Mouse (Mus musculus) retina, postnatal 7 days (tissue): Measurements from ENCODE around the gene Pgs1.

ENCODE experiments used
- DNase-seq: peaks from one replicate; pipeline ENCODE4 v3.0.0-alpha.2; 2012; ENCODE audit warnings: low read depth, low spot score

Gene Pgs1

DNA sequence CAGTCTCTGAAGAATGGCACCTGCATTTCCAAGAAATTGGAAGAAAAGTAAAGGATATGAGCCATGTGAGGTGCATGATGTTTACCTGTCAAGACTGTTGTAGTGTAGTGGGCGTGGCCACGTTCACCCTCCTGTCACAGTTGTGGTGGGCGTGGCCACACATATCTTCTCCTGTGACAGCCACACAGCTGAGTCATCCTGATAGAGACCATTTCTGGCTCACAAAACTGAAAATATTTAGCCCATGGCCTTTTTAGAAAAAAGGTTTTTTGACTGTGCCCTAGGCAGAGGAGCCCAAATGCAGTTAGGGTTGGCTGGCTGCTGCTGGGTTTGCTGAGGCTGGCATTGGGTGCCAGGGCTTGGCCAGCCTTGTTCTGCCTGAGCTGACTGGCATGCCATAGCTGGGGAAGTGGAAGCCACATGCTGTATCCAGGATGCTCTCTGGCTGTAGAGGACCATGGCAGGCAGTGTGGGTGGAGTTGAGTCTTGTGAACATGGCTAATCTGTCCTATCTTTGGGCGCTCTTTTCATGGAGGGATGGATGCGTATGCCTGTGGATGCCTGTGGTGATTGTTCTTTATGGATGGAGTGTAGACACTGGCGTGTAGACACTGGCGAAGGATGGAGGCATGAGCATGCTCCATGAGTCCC, 14.6 kb downstream of the Pgs1 start:
- no peak for DNase-seq

DNA sequence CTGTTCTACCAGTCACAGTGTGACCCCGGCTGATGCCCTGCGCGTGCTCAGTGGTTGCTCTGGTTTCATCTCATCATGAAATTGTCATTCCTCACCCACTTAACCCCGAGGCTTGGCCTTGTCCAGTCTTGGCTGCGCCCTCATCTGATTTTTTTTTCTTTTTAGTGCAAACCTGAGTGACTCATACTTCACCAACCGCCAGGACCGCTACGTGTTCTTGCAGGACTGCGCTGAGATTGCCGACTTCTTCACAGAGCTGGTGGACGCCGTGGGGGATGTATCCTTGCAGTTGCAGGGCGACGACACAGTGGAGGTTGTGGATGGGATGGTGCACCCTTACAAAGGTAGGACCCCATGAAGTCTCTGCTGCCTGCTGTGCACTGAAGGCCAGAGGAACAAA, 17.1 kb downstream of the Pgs1 start:
- no peak for DNase-seq

DNA sequence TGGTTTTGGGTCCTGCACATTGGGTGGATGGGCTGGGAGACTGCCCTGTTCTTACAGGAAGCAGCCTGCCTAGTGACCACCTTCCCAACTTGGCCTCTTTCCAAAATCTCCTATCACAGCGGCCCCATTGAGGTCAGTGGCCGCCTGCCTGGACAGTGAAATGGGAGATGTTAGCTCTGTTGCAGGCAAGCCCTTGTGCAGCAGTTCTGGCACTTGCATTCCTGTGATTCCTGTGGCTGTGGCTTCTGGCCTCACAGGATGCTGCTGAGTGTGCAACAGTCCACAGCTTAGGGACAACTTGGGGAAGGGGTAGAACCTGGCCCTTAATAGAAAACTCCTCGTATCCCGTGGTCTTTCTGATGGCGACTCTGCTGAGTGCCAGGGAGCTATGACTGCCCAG, 17.6 kb downstream of the Pgs1 start:
- no peak for DNase-seq

DNA sequence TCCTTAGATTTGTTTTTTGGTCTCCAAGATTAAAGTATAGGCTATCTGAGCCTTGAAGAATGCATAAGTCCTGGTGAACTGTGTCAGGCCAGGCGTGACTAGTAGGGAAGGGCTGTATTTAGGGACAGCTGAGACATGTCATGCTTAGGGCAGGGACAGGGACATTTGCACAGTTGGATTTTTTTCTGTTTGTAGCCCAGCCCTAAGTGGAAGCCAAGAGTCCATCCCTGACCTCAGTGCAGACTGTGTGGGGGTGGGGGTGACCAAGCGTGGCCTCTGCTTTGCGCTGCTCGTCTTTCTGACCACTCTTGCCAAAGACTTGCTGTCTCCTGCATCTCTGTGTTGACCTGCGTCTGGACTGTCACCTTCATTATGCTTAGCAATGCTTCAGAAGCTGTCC, 18.1 kb downstream of the Pgs1 start:
- DNase-seq = no peak

DNA sequence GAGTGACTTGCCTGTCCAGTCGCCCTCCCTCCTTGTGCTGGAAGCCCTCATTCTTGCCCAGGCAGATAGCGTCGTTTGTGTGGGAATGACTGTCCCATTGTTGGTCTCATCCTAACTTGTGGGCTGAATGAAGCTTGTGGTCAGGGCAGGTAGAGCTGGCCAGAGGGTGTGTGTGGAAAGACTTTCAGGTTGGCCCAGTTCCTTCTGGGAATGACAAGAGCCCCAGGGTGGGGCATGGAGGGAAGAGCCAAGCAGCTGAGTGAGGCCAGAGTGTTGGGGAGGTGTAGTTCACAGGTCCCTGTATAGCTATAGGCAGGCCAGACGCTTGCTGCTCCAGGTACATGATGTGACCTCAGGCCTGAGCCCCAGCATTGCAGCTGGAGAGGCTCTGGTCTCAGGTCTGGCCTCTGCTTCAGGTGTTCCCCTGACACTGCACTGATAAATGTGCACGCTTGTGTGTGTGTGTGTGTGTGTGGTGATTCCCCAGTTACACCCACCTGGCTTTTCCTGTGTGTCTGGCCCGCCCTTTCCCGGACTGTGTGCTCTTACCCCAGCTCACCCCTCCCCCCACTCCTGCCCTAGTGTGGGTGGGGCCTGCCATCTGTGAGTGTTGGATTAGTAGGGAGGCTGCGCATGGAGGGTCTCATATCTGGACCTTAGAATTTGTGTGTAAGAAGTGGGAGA, 21.5 kb downstream of the Pgs1 start:
- no peak for DNase-seq

DNA sequence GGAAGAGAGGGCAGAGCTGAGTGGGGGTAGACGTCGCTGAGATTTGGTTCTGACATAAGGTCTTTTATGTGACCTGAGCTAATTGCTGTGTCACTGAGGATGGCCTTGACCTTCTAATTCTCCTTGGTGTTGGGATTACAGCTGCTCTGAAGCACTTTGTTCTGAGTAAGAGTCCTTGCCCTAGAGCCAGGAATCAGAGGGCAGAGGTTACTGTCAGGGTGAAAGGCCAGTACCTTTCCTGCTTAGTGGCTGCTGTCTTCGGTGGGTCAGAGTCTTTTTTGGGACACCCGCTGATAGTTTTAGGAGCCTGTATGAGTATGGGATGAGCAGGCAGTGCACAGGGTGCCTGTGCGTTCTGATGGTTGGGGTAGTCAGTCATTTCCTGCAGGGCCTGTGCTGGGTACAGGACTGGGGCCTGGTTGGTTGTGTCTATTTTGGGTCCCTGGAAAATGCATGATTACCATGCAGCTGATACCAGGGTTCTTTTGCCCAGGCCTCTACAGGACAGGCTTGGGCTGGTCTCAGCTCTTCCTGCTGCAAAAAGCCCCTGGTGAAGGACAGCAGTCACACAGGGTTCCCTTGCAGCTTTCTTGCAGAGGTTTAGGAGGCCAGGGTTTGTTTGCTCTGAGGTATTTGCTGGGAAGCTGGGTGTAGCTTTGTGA, 22.2 kb downstream of the Pgs1 start:
- no peak for DNase-seq

DNA sequence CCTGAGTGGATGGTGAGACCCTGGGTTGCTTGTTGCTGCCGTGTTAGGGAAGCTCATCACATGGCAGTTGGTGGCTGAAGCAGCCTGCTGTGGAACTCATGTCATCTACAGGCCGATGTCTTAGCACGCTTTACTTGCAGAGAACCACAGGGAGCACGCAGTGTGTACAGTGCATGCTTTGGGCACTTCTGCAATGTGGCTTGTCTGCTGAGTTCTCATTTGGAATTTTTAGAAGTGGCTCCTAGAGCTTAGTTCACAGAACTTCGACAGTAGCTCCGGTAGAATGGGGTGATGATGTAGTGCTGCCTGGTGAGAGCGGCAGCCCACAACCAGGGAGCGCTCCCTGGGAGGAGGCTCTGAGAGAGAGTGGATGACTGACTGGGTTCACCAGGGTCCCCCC, 22.8 kb downstream of the Pgs1 start:
- no peak for DNase-seq

DNA sequence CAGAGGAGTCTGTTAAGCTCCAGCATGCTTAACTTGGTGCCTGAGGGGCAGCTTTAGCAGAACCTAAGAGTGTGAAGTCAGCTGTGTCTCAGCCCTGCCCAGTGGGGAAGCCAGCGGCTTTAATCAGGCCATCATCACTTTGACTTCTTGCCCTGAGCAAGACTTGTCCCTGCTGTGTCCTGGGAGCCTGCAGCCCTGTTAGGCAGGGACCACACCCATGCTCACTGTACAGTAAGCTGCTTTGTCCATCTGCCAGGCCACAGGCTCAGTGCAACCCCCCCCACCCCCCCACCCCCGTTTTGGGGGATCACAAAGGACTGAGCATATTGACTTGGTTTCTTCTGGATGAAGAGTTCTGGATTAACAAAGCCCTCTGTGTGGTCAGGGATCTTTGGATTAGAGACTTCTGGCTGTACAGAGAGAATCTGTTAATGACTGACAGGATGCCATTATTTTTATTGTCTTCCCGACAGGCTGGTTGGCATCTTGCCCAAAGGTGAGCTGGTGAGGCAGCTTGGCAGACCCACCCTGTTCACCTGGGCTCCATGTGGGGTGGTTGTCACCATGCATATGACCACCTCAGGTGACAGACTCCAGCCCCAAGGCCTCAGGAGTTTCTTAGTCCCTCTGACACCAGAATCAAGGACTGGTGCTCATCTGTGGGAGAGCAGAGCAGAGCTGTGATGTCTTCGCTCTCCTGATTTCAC, 23.9 kb downstream of the Pgs1 start:
- no peak for DNase-seq

DNA sequence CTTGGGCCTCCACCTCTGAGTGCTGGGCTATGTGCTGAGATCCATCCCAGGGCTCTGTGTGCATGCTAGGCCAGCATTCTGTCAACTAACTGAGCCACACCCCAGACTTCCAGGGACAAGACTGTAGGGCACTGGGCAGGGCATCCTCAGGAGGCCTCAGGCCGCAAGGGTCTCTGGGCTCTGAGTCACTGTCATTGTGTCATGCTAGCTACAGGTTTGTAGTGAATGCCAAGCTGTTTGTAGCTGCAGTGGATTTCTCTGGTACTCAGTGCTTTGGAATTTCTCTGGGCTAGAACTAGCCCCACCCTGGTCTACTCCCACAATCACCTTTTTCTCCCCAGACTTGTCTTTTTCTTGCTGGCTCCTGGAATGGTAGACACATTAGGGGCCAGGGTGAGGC, 26.5 kb downstream of the Pgs1 start:
- no peak for DNase-seq

DNA sequence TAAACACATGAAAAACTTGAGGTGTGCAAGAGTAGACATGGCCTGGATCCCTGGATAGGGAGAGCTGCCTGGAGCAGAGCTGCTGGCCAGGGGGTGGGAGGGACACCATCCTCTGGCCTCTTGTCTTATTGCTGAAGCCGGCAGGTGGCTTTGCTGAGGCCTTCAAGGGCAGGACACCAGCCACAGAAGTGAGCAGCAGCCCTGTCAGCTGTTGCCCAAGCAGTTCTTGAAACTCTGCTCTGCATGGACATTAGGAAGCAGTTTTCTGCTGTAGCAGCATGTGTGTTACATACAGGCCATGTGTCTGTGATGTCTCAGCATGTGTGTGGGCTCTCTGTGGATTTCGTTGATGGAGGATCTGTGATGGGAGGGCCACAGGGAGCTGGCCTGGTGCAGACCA, 27.2 kb downstream of the Pgs1 start:
- no peak for DNase-seq

DNA sequence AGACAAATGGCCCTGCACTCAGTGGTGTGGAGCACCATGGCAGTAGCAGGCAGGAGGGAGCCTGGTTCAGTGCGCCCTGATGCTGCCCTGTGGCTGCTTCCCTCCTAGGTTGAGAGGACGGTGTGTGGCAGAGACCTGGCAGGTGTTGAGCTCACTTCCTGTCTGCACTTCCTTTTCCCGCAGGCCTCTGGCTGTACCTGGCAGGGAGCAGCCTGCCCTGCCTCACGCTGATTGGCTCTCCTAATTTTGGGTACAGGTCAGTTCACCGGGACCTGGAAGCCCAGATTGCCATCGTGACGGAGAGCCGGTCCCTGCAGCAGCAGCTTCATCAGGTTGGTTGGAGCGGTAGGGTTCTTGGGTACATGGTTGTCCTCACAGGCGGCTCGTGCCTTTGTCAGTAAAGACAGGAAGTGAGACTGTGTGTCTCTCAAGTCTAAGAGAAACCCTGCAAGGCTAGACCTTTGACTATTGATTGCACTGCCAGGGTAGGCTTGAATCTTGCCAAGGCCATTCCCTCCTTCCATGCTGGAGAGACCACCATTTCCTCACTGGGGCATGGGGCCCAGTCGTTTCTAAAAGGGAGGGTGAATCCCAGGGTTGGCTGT, 28.4 kb downstream of the Pgs1 start:
- no peak for DNase-seq

DNA sequence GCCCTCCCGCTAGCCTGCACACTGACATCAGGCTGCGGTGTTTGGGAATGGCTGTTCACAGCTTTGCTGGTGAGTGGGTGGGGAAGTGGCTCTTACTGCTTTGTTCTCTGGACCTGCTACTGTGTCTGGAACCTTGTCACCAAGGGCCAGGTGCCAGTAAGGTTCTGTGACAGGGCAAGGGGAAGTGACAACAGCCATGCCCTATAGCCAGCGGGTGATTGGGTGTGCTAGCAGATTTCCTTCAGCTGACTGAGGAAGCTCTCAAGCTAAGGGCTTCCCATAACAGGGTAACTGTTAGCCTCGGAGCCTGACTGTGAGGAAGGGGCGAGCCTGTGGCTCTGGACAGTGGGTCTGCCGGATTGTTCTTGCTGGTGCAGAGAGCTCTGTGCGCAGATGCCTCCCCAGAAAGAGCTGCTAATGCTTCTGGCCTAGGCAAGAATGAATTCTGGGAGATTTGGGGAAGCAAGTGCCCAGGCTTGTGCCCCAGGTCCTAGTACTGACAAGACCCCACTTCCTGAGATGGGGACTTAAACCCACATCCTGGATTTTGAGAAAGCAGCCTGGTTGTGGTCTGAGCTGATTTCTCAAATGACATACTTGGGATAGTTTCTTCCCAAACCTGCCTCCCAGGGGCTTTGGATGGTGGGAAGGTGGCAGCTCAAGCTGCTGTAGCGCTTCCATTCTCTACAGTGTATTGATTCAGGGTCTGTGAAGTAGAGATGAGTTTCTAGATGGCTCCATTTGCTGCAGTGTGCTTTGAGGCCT, 29.5 kb downstream of the Pgs1 start:
- DNase-seq = no peak

DNA sequence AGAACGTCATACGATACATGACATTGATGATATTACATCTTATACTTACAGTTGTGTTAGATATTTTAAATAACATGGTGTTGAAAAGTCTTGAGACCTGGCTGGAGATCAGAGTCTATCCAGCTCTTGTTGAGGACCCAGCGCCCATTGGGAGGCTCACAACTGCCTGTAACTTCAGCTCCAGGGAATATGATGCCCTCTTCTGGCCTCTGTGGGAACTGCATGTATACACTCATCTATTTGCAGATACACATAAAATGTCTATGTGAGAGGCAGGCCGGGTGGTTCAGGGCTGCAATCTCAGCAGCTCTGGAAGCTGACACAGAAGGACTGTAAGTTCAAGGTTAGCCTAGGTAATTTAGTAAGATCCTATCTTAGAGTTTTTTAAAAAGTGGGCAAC, 32.2 kb downstream of the Pgs1 start:
- no peak for DNase-seq

DNA sequence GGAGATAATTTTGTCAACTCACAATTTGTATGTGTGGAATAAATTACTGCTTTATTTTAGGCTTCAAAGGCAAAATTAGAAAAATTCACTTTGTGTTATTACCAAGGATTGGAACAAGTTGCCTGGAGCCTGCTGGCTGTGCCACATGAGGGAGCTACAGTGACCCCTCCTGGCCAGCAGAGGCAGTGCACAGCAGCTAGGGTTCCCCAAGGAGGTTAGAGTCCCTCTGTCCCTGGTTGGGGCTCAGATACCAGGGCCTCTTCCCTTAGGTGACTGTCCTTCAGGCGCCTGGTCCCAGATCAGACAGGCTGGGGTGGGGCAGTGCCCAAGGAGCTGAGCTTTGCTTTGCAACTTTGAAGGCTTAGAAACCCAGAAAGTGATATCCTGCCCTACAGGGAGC, 35.7 kb downstream of the Pgs1 start:
- DNase-seq = peak; percentile 46

DNA sequence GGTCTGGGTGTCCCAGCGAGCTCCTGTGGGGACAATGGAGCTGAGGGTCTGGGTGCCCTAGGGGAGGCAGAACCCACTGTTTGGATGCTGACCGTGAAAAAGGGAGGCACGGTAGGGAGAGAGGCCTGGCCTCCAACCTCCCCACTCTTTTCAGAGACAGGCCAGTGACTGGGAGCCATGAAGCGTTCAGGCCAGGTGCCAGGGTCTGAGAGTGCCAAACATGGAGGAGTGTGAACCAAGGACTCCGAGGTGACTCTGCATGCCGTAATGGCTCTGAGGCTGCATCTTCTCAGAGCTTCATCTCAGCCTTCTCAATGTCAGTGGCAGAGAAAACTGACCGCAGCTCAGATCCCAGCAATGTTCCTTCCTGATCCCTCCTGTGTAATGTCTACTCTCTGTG, 37.4 kb downstream of the Pgs1 start:
- DNase-seq = no peak

DNA sequence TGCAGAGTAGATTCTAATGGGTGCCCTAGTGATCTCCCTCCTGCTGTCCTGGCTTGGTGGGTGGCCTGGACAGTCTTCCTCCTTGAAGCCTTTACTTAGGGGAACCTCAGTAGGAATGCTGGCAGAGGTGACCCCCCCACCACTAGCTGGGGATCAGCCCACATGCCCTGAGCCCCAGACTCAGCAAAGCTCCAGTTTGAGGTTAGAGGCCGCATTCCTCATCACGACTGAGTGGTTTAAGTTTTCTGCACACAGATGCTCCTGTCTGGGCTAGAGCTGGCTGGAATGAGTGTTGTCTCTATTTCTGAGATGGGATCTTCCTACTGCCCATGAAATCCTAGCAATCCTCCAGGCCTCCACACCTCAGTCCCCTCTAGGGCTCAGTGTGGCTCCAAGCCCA, 38.0 kb downstream of the Pgs1 start:
- no peak for DNase-seq

DNA sequence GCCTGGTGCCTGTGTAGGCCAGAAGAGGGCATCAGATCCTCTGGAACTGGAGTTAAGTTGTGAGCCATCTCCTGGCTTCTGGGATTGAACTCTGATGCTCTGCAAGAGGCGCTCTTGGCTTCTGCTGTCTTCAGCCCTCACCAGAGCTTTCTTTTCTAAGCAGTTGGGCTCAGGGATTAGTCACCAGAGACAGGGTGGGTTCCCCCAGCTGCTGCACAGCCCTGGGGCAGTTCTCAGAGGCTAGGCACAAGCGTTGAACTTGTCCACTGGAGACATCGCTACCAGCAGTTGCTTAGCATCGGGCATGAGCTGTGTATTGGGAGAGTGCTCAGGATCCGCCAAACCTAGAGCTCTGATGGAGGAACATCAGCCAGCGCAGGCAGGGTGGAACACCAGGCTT, 43.1 kb downstream of the Pgs1 start:
- DNase-seq = no peak

DNA sequence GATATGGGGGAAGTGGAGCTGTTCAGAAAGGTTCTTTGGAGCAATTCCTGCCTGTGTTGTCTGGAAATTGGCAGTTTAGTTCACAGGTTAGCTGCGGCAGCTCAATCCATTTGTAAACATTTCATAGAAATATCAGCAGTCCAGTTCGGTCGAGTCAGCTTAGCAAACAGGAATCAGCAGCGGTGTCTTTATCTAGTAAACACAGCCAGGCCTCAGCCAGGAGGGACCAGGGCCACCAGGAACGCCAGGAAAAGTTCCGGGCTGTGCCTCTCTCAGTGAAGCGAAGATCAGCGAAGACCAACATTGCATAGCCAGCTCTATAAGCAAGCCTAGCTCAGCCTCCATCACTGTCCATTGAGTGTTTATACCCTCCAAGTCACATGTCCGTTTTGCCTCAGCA, 45.0 kb downstream of the Pgs1 start:
- DNase-seq = no peak

DNA sequence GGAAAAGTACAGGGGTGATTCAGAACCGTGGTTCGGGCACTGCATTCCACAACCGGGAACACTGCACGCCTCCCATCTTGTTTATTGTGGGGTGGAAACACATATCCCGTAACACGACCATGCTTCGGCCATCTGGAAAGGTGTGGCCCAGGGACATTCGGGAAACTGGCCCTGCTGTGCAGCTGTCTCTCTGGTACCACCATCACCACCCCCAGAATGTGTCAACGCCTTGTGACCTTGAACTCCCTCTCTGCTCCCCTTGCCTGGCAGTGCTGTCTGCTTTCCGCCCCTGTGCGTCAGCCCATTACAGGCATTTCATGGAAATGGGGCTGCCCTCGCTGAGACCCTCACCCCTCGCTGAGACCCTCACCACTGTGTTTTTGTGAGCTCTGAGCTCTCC, 48.3 kb downstream of the Pgs1 start:
- no peak for DNase-seq

DNA sequence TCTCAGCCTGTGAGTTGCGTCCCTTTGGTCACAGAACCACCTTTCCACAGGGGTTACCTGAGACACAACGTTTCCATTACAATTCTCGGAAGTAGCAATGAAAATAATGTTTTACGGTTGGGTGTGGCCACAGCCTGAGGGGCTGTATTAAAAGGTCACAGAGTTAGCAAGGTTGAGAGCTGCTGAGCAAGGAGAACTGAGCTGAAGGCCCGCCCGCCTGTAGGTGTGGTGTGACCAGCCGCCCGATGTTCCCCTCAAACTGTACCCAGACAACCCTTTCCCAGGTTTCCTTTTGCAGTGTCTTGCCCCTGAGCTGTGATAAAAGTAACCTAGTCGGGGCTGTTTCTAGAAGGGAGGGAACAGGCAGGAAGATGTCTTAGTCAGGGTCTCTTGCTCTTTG, 49.0 kb downstream of the Pgs1 start:
- no peak for DNase-seq

DNA sequence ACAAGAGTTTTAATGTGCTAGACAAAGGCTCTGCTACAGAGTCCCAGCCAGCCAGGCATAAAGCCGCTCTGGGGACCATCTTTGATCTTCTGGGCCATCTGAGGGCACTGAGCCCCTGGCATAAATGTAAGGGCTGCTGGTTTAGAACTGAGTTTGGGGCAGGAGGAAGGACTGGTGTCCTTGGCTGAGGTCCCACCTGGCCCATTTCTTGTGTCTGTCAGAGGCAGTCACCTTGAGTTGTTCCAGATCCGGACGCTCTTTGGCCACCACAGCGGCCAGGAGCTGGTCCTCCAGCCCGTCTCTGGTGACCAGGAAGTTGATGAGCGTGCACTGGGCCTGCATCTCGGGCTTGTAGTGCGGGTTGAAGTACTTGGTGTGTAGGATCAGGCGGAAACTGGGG, 56.7 kb downstream of the Pgs1 start:
- DNase-seq = no peak
